Mouse (Mus musculus) hindbrain, embryonic 16.5 days (tissue): ENCODE data around the gene Olfr1387. TPM values are rescaled to one million over a fixed set of nuclear protein-coding genes. Genes with fewer than 3 reads are reported as not detected.
"Not testable (repeated sequence)": the region's sequence is repeated elsewhere in the genome, so short reads cannot be mapped to it uniquely, and the experiment has no call there.

Experiments used
- ATAC-seq: fragments of 200-750 bp; cut with Nextera tagmentation; 2 replicates; pipeline ENCODE4 v1.8.0; 2017; ENCODE audit warnings: moderate TSS enrichment, moderate library complexity
- H3K27ac ChIP-seq: fragments of 300-500 bp; sonication (generic); 2 replicates; pipeline ENCODE4 v1.5.1; 2014; ENCODE audit warnings: low read depth, mild to moderate bottlenecking, control low read depth, low read length, moderate library complexity
- H3K27me3 ChIP-seq: fragments of 300-500 bp; sonication (generic); replicated peaks from 2 replicates; pipeline ENCODE4 v1.6.1; 2014; ENCODE audit warnings: low read length; ENCODE audit not compliant: control insufficient read depth, insufficient read depth
- H3K36me3 ChIP-seq: fragments of 300-500 bp; sonication (generic); 2 replicates; pipeline ENCODE4 v1.6.1; 2014; ENCODE audit warnings: mild to moderate bottlenecking, low read length, moderate library complexity, mixed read lengths; ENCODE audit not compliant: control insufficient read depth, insufficient read depth
- H3K4me1 ChIP-seq: fragments of 300-500 bp; sonication (generic); 2 replicates; pipeline ENCODE4 v1.6.1; 2014; ENCODE audit warnings: low read depth, low read length; ENCODE audit not compliant: control insufficient read depth, insufficient read depth
- H3K4me2 ChIP-seq: fragments of 300-500 bp; sonication (generic); 2 replicates; pipeline ENCODE4 v1.6.1; 2014; ENCODE audit warnings: mild to moderate bottlenecking, low read length, control low read depth, moderate library complexity
- H3K4me3 ChIP-seq: fragments of 300-500 bp; sonication (generic); 2 replicates; pipeline ENCODE4 v1.5.1; 2014; ENCODE audit warnings: mild to moderate bottlenecking, low read length, control low read depth, moderate library complexity
- H3K9ac ChIP-seq: fragments of 300-500 bp; sonication (generic); 2 replicates; pipeline ENCODE4 v1.6.1; 2014; ENCODE audit warnings: low read depth, mild to moderate bottlenecking, control low read depth, low read length, moderate library complexity
- H3K9me3 ChIP-seq: fragments of 300-500 bp; sonication (generic); 2 replicates; pipeline ENCODE4 v1.6.1; 2014; ENCODE audit warnings: mild to moderate bottlenecking, low read length, moderate library complexity; ENCODE audit not compliant: control insufficient read depth
- WGBS: fragments of 180-500 bp; shearing (Covaris S2); extraction: QIAGEN DNeasy Blood & Tissue Kit; methylation state at CpG from one replicate; pipeline ENCODE4 v1.1.7; 2014; 5-methylcytosine and 5-hydroxymethylcytosine counted together
- polyA plus RNA-seq: library from polyadenylated mRNA; unstranded; fragments of >200 nt; fragmentation: Nextera tagmentation; extraction: Ambion mirVana; gene quantifications from 2 replicates; pipeline ENCODE4 v1.2.1, GENCODE M21; 2015

The Olfr1387 gene
- not detected in 2 replicates for polyA plus RNA-seq

GRCm38 (mm10) chr11:49455043-49455442 is at the start of gene Olfr1387:
TSS of gene Olfr1387 (plus strand) at chr11:49455343.
- no peak for ATAC-seq
- Histone ChIP-seq H3K4me3 (no peak within 1 kb of the TSS), H3K27ac (no peak within 1 kb of the TSS), H3K36me3 (no peaks in the 10 kb centered on the region), H3K4me1 (no peaks in the 10 kb centered on the region), H3K27me3 (no peaks in the 10 kb centered on the region), H3K9me3 (no peaks in the 10 kb centered on the region), H3K4me2 (no peak within 1 kb of the TSS), H3K9ac (no peak within 1 kb of the TSS)
- 79% methylated on average over 1 of the region's 1 CpGs for WGBS

GRCm38 (mm10) chr11:49406784-49407183 is 48.4 kb upstream of the Olfr1387 start:
- no peak overlapping the region for H3K9ac ChIP-seq
- no peaks in the 10 kb centered on the region for H3K36me3 ChIP-seq
- no peak for ATAC-seq
- no peak overlapping the region for H3K4me3 ChIP-seq
- H3K9me3 ChIP-seq, result no peaks in the 10 kb centered on the region
- no peak overlapping the region for H3K27ac ChIP-seq
- H3K4me2 ChIP-seq, result no peak overlapping the region
- 79% methylated on average over 3 of the region's 3 CpGs for WGBS
- no peaks in the 10 kb centered on the region for H3K4me1 ChIP-seq
- H3K27me3 ChIP-seq, result no peaks in the 10 kb centered on the region

- 49% methylated on average over 1 of the region's 1 CpGs for WGBS
- no peak overlapping the region for H3K9ac ChIP-seq
- ATAC-seq, result no peak
- no peak overlapping the region for H3K27ac ChIP-seq
- H3K9me3 ChIP-seq, result no peaks in the 10 kb centered on the region
- H3K4me2 ChIP-seq, result no peak overlapping the region
- H3K4me1 ChIP-seq, result no peaks in the 10 kb centered on the region
- no peak overlapping the region for H3K4me3 ChIP-seq
- no peaks in the 10 kb centered on the region for H3K27me3 ChIP-seq
- no peaks in the 10 kb centered on the region for H3K36me3 ChIP-seq
Measured at GRCm38 (mm10) chr11:49410540-49410939, 44.6 kb upstream of the Olfr1387 start.

GRCm38 (mm10) chr11:49422767-49423166 is 32.4 kb upstream of the Olfr1387 start, which contains the start of gene Olfr1389:
TSS of gene Olfr1389 (plus strand) at chr11:49423067.
- no peak within 1 kb of the TSS for H3K27ac ChIP-seq
- H3K9me3 ChIP-seq, result no peaks in the 10 kb centered on the region
- WGBS, result 88% methylated on average over 2 of the region's 2 CpGs
- H3K9ac ChIP-seq, result no peak within 1 kb of the TSS
- no peak within 1 kb of the TSS for H3K4me2 ChIP-seq
- no peaks in the 10 kb centered on the region for H3K4me1 ChIP-seq
- ATAC-seq, result no peak
- H3K36me3 ChIP-seq, result no peaks in the 10 kb centered on the region
- H3K27me3 ChIP-seq, result no peaks in the 10 kb centered on the region
- H3K4me3 ChIP-seq, result no peak within 1 kb of the TSS

GRCm38 (mm10) chr11:49425257-49425927 is 29.8 kb upstream of the Olfr1387 start:
- no peaks in the 10 kb centered on the region for H3K36me3 ChIP-seq
- no peaks in the 10 kb centered on the region for H3K4me1 ChIP-seq
- no peak overlapping the region for H3K4me3 ChIP-seq
- no peaks in the 10 kb centered on the region for H3K9me3 ChIP-seq
- H3K27ac ChIP-seq, result no peak overlapping the region
- no peaks in the 10 kb centered on the region for H3K27me3 ChIP-seq
- no peak overlapping the region for H3K4me2 ChIP-seq
- ATAC-seq, result no peak
- 79% methylated on average over 1 of the region's 1 CpGs for WGBS
- H3K9ac ChIP-seq, result no peak overlapping the region

GRCm38 (mm10) chr11:49429641-49430040 is 25.5 kb upstream of the Olfr1387 start:
- Histone ChIP-seq H3K4me1 (no peaks in the 10 kb centered on the region), H3K9me3 (0 out of 2 replicates have a peak, but pooled peaks cover 3% of the 10 kb centered on the region), H3K4me2 (no peak overlapping the region), H3K9ac (no peak overlapping the region), H3K36me3 (no peaks in the 10 kb centered on the region), H3K4me3 (no peak overlapping the region), H3K27me3 (no peaks in the 10 kb centered on the region), H3K27ac (no peak overlapping the region)
- no peak for ATAC-seq
- WGBS, result 75% methylated on average over 2 of the region's 2 CpGs

- no peaks in the 10 kb centered on the region for H3K36me3 ChIP-seq
- WGBS, result 51% methylated on average over 3 of the region's 3 CpGs
Measured at GRCm38 (mm10) chr11:49436411-49436810, 18.7 kb upstream of the Olfr1387 start, which contains the start of gene Olfr1388. TSS of gene Olfr1388 (plus strand) at chr11:49436624.

GRCm38 (mm10) chr11:49464746-49465145 is 9.6 kb downstream of the Olfr1387 start, which contains the start of gene Olfr1386:
TSS of gene Olfr1386 (plus strand) at chr11:49465046.
- H3K27ac ChIP-seq, H3K4me1 ChIP-seq, H3K9ac ChIP-seq, H3K4me2 ChIP-seq, H3K27me3 ChIP-seq, H3K4me3 ChIP-seq, H3K9me3 ChIP-seq, H3K36me3 ChIP-seq, ATAC-seq: not testable (repeated sequence)
- WGBS, result 83% methylated on average over 3 of the region's 3 CpGs

More at GRCm38 (mm10) chr11:49436411-49436810, 18.7 kb upstream of the Olfr1387 start, which contains the start of gene Olfr1388:
- no peak within 1 kb of the TSS for H3K9ac ChIP-seq
- H3K27ac ChIP-seq, result no peak within 1 kb of the TSS
- H3K4me1 ChIP-seq, result no peaks in the 10 kb centered on the region
- H3K9me3 ChIP-seq, result 0 out of 2 replicates have a peak, but pooled peaks cover 3% of the 10 kb centered on the region
- no peak within 1 kb of the TSS for H3K4me3 ChIP-seq
- no peaks in the 10 kb centered on the region for H3K27me3 ChIP-seq
- no peak for ATAC-seq
- H3K4me2 ChIP-seq, result no peak within 1 kb of the TSS

GRCm38 (mm10) chr11:49485973-49486372 is 30.8 kb downstream of the Olfr1387 start:
- Histone ChIP-seq H3K27ac (no peak overlapping the region), H3K4me3 (no peak overlapping the region), H3K9me3 (no peaks in the 10 kb centered on the region), H3K9ac (no peak overlapping the region), H3K4me2 (no peak overlapping the region), H3K27me3 (no peaks in the 10 kb centered on the region), H3K36me3 (no peaks in the 10 kb centered on the region), H3K4me1 (no peaks in the 10 kb centered on the region)
- WGBS, result 53% methylated on average over 4 of the region's 4 CpGs
- ATAC-seq, result no peak
